Mouse (Mus musculus): ENCODE measurements around the gene Pde3b.

- TF ChIP-seq CTCF (IDR thresholded peaks at IDR 0.05; ENCODE audit: extremely low read depth, insufficient read depth, insufficient read length, insufficient replicate concordance), result no peak
- no peak for TF ChIP-seq POLR2A (IDR thresholded peaks at IDR 0.05; ENCODE audit: low read depth, low read length)
Observed at GRCm38 (mm10) chr7:114520122-114520521, 105.0 kb downstream of the Pde3b start.
